Mouse (Mus musculus): ENCODE results near the gene Atxn7.

Gene Atxn7

DNA sequence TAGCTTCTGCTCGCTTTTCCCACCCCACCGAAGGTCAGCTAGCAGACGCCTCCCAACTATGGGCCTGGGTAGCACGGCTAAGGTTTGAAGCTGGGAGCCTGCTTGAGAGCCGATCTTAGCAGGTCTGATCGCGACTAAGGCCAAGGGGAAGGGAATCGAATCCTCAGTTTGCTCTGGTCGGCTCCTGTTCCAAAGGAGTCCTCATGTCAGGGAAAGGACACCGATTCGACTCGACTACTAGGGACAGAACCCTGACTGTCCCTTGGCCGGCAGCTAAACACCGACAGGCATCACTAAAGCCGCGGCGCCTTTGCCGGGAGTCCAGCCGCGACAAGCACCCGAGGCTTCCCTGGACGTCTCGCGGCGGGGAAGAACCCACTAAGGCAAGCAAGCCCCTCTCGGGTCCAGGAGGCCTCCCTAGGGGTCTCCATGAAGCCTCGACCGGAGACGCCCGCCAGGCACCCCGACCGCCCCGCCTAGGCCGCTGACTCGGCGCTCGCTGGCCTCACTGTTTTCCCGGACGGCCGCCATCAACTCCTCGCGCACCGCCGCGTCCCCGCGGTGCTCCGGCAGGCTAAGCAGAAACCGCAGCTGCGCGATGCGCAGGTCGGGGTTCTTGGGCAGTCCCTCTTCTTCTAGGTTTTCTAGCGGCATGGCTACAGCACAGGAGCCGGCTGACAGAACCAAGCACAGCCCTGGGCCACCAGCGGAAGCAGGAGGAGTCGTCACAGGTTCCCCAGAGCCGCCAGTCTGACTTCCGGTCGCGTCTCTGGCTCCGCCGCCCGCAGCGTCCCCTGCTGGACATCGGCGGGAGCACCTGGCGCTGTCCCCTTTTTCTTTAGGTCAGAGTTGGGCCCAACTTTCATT, 159.2 kb downstream of the Atxn7 start, which contains the start of gene Psmd6:
Gene Psmd6 (minus strand): TSS at position 755 of the 867 bp plus-strand sequence.
- peak; percentile 93 for DNase-seq (ENCODE audit: low spot score in 2 of 2)
